Mouse (Mus musculus) liver, embryonic 14.5 days (tissue): ENCODE measurements around the gene Gm42957.

ENCODE experiments used
- CTCF ChIP-seq: IDR thresholded peaks from 2 replicates; pipeline ENCODE4 v1.5.1; 2016; ENCODE audit warnings: antibody characterized with exemption, low read depth, control low read depth
- EP300 ChIP-seq: IDR thresholded peaks from 2 replicates; pipeline ENCODE4 v1.6.1; 2016; ENCODE audit warnings: antibody characterized with exemption, low read depth

GRCm38 (mm10) chr3:96632058-96632457, 3.2 kb upstream of the Gm42957 start:
- TF ChIP-seq CTCF (no peak), EP300 (no peak)
